Mouse (Mus musculus) liver, postnatal 0 days (tissue): ENCODE results near the gene Ppp1r21.

ENCODE experiments used
- CTCF ChIP-seq: sonication (generic); IDR thresholded peaks from 2 replicates; pipeline ENCODE4 v1.5.1; 2016; ENCODE audit warnings: antibody characterized with exemption, low read depth
- EP300 ChIP-seq: IDR thresholded peaks from 2 replicates; pipeline ENCODE4 v1.6.1; 2016; ENCODE audit warnings: antibody characterized with exemption, low read depth, mild to moderate bottlenecking

- no peak for TF ChIP-seq CTCF
- TF ChIP-seq EP300 = no peak
Measured at GRCm38 (mm10) chr17:88509999-88510398, 19.9 kb upstream of the Ppp1r21 start.
